Mouse (Mus musculus) myocyte (in vitro differentiated cells): ENCODE measurements around the gene Ppp1r3d. TPM values are rescaled to one million over a fixed set of nuclear protein-coding genes. Genes with fewer than 3 reads are reported as not detected.

Source experiments
- H3K27me3 ChIP-seq: one replicate; pipeline ENCODE4 v1.6.1; 2011; ENCODE audit not compliant: control insufficient read depth, insufficient read depth, insufficient read length
- H3K36me3 ChIP-seq: one replicate; pipeline ENCODE4 v1.6.1; 2011; ENCODE audit not compliant: control insufficient read depth, insufficient read depth
- H3K4me2 ChIP-seq: one replicate; pipeline ENCODE4 v1.6.1; 2011; ENCODE audit warnings: low read depth, control low read depth
- H3K4me3 ChIP-seq: one replicate; pipeline ENCODE4 v1.5.1; 2011; ENCODE audit warnings: mild to moderate bottlenecking, control low read depth, moderate library complexity
- H3K79me2 ChIP-seq: one replicate; pipeline ENCODE4 v1.6.1; 2011; ENCODE audit not compliant: control insufficient read depth, insufficient read depth
- H3ac ChIP-seq: one replicate; pipeline ENCODE4 v1.6.1; 2011; ENCODE audit not compliant: control insufficient read depth, insufficient read length
- CEBPB ChIP-seq: IDR thresholded peaks from 2 replicates; pipeline ENCODE4 v1.6.1; 2011; ENCODE audit warnings: mild to moderate bottlenecking, moderate library complexity; ENCODE audit not compliant: poor library complexity, insufficient read depth, severe bottlenecking
- E2F4 ChIP-seq: IDR thresholded peaks from one replicate; pipeline ENCODE4 v1.6.1; 2011; ENCODE audit warnings: mild to moderate bottlenecking, control low read depth, moderate library complexity; ENCODE audit not compliant: insufficient read depth
- MAX ChIP-seq: IDR thresholded peaks from one replicate; pipeline ENCODE4 v1.6.1; 2011; ENCODE audit warnings: low read depth, mild to moderate bottlenecking, control low read depth
- MYOD1 ChIP-seq, 3 experiments: IDR thresholded peaks; one replicate each; pipeline ENCODE4 v1.6.1; 2011; ENCODE audit warnings: control low read depth in 2 of 3, low read depth in 2 of 3, mild to moderate bottlenecking in 2 of 3, moderate library complexity in 1 of 3; ENCODE audit not compliant: insufficient read length in 2 of 3, control insufficient read depth in 1 of 3
- MYOG ChIP-seq, 3 experiments: IDR thresholded peaks; one replicate each; pipeline ENCODE4 v1.6.1; 2011; ENCODE audit warnings: control low read depth in 2 of 3, low read depth in 2 of 3, mild to moderate bottlenecking in 2 of 3; ENCODE audit not compliant: insufficient read length in 2 of 3, control insufficient read depth in 1 of 3, insufficient read depth in 1 of 3
- POLR2A ChIP-seq: IDR thresholded peaks from one replicate; pipeline ENCODE4 v1.6.1; 2011; ENCODE audit warnings: low read depth, mild to moderate bottlenecking, control low read depth, moderate library complexity; ENCODE audit not compliant: insufficient read length
- POLR2AphosphoS2 ChIP-seq: IDR thresholded peaks from one replicate; pipeline ENCODE4 v1.6.1; 2011; ENCODE audit warnings: low read depth, control low read depth; ENCODE audit not compliant: insufficient read length
- REST ChIP-seq: IDR thresholded peaks from one replicate; pipeline ENCODE4 v1.6.1; 2011; ENCODE audit warnings: mild to moderate bottlenecking, control low read depth, moderate library complexity; ENCODE audit not compliant: insufficient read depth, insufficient read length
- SRF ChIP-seq: IDR thresholded peaks from one replicate; pipeline ENCODE4 v1.6.1; 2011; ENCODE audit warnings: low read depth; ENCODE audit not compliant: control insufficient read depth, insufficient read length
- TCF12 ChIP-seq: IDR thresholded peaks from one replicate; pipeline ENCODE4 v1.6.1; 2011; ENCODE audit warnings: mild to moderate bottlenecking, control low read depth; ENCODE audit not compliant: poor library complexity, insufficient read depth, severe bottlenecking
- TCF3 ChIP-seq: IDR thresholded peaks from one replicate; pipeline ENCODE4 v1.6.1; 2011; ENCODE audit warnings: low read depth, control low read depth; ENCODE audit not compliant: insufficient read length
- USF1 ChIP-seq: IDR thresholded peaks from one replicate; pipeline ENCODE4 v1.6.1; 2011; ENCODE audit warnings: low read depth, mild to moderate bottlenecking, control low read depth, moderate library complexity
- polyA plus RNA-seq: library from polyadenylated mRNA; unstranded; fragments of >200 nt; fragmentation: generic; extraction: Trizol; gene quantifications from one replicate; pipeline ENCODE4 v1.2.1, GENCODE M21; 2012; ENCODE audit warnings: missing spikeins

Ppp1r3d gene
- polyA plus RNA-seq, 1 experiment = not detected

- H3K36me3 ChIP-seq = no peaks in the 10 kb centered on the region
- no peaks in the 10 kb centered on the region for H3K79me2 ChIP-seq
- no peaks in the 10 kb centered on the region for H3K27me3 ChIP-seq
- no peak overlapping the region for H3K4me3 ChIP-seq
- no peak overlapping the region for H3ac ChIP-seq
- no peak overlapping the region for H3K4me2 ChIP-seq
- TF ChIP-seq MYOD1 (IDR thresholded peaks at IDR 0.05; ENCODE audit: control insufficient read depth in 1 of 3, insufficient read length in 2 of 3, low read depth in 2 of 3) (no peak), MAX (no peak), TCF12 (no peak), REST (no peak), E2F4 (no peak), CEBPB (no peak), POLR2AphosphoS2 (no peak)
Measured at GRCm38 (mm10) chr2:178413481-178414260, 601 bp downstream of the Ppp1r3d start.

- TF ChIP-seq SRF = no peak
- TF ChIP-seq TCF12 = no peak
- no peak for TF ChIP-seq E2F4
- TF ChIP-seq TCF3 = no peak
- TF ChIP-seq MYOG (IDR thresholded peaks at IDR 0.05; ENCODE audit: control insufficient read depth in 1 of 3, insufficient read depth in 1 of 3, insufficient read length in 2 of 3, low read depth in 2 of 3) = no peak
- TF ChIP-seq MYOD1 (IDR thresholded peaks at IDR 0.05; ENCODE audit: control insufficient read depth in 1 of 3, insufficient read length in 2 of 3, low read depth in 2 of 3) = no peak
- TF ChIP-seq MAX = no peak
- no peak for TF ChIP-seq CEBPB
- no peak for TF ChIP-seq POLR2AphosphoS2
- no peak for TF ChIP-seq USF1
- no peak for TF ChIP-seq REST
- TF ChIP-seq POLR2A = no peak
- Histone ChIP-seq H3ac (no peak overlapping the region), H3K27me3 (no peaks in the 10 kb centered on the region), H3K4me3 (no peak overlapping the region), H3K79me2 (no peaks in the 10 kb centered on the region), H3K4me2 (no peak overlapping the region), H3K36me3 (no peaks in the 10 kb centered on the region)
Measured at GRCm38 (mm10) chr2:178413081-178413480, 1.2 kb downstream of the Ppp1r3d start.

GRCm38 (mm10) chr2:178412598-178412997 is 1.7 kb downstream of the Ppp1r3d start:
- Histone ChIP-seq H3K27me3 (no peaks in the 10 kb centered on the region), H3K4me2 (no peak overlapping the region), H3K4me3 (no peak overlapping the region), H3ac (no peak overlapping the region), H3K36me3 (no peaks in the 10 kb centered on the region), H3K79me2 (no peaks in the 10 kb centered on the region)
- no peak for TF ChIP-seq MAX
- peak in 1 of 3 experiments; percentile 14 for TF ChIP-seq MYOD1 (IDR thresholded peaks at IDR 0.05; ENCODE audit: control insufficient read depth in 1 of 3, insufficient read length in 2 of 3, low read depth in 2 of 3)

GRCm38 (mm10) chr2:178410286-178410685 is 4.0 kb downstream of the Ppp1r3d start:
- Histone ChIP-seq H3K36me3 (no peaks in the 10 kb centered on the region), H3K4me3 (no peak overlapping the region), H3K27me3 (no peaks in the 10 kb centered on the region), H3ac (no peak overlapping the region), H3K4me2 (no peak overlapping the region), H3K79me2 (no peaks in the 10 kb centered on the region)
- TF ChIP-seq SRF = no peak
- no peak for TF ChIP-seq MYOG (IDR thresholded peaks at IDR 0.05; ENCODE audit: control insufficient read depth in 1 of 3, insufficient read depth in 1 of 3, insufficient read length in 2 of 3, low read depth in 2 of 3)
- no peak for TF ChIP-seq POLR2AphosphoS2
- TF ChIP-seq TCF3 = no peak
- TF ChIP-seq TCF12 = no peak
- no peak for TF ChIP-seq MAX
- no peak for TF ChIP-seq MYOD1 (IDR thresholded peaks at IDR 0.05; ENCODE audit: control insufficient read depth in 1 of 3, insufficient read length in 2 of 3, low read depth in 2 of 3)
- TF ChIP-seq USF1 = no peak
- TF ChIP-seq REST = no peak

GRCm38 (mm10) chr2:178409024-178409423 is 5.2 kb downstream of the Ppp1r3d start:
- no peak overlapping the region for H3ac ChIP-seq
- no peaks in the 10 kb centered on the region for H3K27me3 ChIP-seq
- H3K36me3 ChIP-seq = no peaks in the 10 kb centered on the region
- no peak overlapping the region for H3K4me3 ChIP-seq
- no peak for TF ChIP-seq SRF
- no peak for TF ChIP-seq TCF12
- TF ChIP-seq TCF3 = no peak
- no peak for TF ChIP-seq E2F4
- no peak for TF ChIP-seq REST
- TF ChIP-seq MYOD1 (IDR thresholded peaks at IDR 0.05; ENCODE audit: control insufficient read depth in 1 of 3, insufficient read length in 2 of 3, low read depth in 2 of 3) = no peak
- no peak for TF ChIP-seq MAX
- TF ChIP-seq POLR2A = no peak
- no peak overlapping the region for H3K4me2 ChIP-seq
- no peaks in the 10 kb centered on the region for H3K79me2 ChIP-seq
